Mouse (Mus musculus): ENCODE measurements around the gene Ccdc97.

GRCm38 (mm10) chr7:25715731-25716271, 3.1 kb downstream of the Ccdc97 start:
- TF ChIP-seq CTCF (IDR thresholded peaks at IDR 0.05; ENCODE audit: borderline replicate concordance, extremely low read depth, insufficient read depth, insufficient read length) (no peak), POLR2A (IDR thresholded peaks at IDR 0.05; ENCODE audit: borderline replicate concordance, extremely low read depth, insufficient read depth, insufficient read length, poor library complexity, severe bottlenecking) (no peak)

Data from brain, embryonic 14.5 days (tissue).